Mouse (Mus musculus) urinary bladder, postnatal 10 days (tissue): ENCODE results near the gene Gm49388.
"Not testable (repeated sequence)": the region's sequence is repeated elsewhere in the genome, so short reads cannot be mapped to it uniquely, and the experiment has no call there.

Experiments
- DNase-seq: peaks from one replicate; pipeline ENCODE4 v3.0.0; 2022; ENCODE audit warnings: low spot score

Gene Gm49388

DNA sequence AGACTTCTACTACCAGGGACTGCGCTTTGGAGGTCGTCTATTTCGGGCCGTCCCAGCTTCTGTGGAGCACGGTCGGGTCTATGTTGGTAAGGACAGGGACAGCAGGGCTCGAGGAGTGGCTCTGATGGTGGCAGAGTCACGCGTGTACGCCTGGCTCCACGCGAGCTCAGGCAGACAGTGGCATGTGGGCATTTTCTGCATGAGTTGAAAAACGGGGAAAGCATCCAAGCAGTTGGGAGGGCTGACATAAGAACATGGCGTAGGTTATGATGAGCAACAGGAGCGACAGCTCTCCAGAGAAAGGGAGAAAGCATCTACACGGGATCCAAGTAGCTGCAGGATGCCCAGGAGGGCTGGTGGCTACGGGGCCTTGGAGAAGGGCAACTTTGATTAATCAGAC, 16.9 kb downstream of the Gm49388 start:
- DNase-seq = no peak

DNA sequence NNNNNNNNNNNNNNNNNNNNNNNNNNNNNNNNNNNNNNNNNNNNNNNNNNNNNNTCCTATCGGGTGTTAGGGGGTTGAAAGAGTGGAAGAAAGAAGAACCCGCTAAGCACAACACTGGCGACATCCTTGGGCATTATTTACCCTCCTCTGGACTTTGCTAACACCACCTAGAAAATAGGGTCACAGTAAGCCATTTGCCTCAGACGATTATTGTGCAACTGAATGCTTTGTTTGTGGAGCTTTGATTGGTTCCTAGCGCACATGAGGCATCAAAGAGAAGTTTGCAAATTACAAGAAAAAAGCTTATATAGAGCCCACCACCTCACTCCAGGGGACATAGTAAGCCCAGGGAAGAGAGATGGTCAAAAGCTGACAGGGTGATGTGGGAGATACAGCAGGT, 23.4 kb downstream of the Gm49388 start:
- no peak for DNase-seq

GRCm38 (mm10) chr7:127809846-127810245, 24.4 kb downstream of the Gm49388 start:
- DNase-seq = no peak

DNA sequence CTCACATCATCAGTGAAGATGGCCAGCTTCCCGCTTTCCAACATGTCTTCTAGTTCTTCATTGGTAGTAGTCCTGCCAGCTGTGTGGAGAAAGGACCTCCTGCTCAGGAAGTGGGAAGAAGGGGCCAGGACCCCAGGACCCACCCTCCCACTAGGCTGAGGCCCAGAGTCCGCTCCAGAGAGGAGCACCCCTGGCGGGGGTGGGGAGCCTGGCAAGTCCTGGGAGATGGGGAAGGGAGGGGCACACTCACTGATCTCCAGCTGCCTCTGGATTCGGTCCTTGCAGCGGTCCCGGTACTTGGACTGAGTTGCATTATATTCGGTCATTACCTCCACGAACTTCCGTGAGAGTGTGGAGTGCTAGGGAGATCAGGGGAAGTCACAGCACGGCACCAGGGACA, 25.2 kb downstream of the Gm49388 start:
- no peak for DNase-seq

- no peak for DNase-seq
These were observed 25.8 kb downstream of the Gm49388 start for GRCm38 (mm10) chr7:127811240-127811639.

GRCm38 (mm10) chr7:127812292-127812691, 26.9 kb downstream of the Gm49388 start:
- no peak for DNase-seq

DNA sequence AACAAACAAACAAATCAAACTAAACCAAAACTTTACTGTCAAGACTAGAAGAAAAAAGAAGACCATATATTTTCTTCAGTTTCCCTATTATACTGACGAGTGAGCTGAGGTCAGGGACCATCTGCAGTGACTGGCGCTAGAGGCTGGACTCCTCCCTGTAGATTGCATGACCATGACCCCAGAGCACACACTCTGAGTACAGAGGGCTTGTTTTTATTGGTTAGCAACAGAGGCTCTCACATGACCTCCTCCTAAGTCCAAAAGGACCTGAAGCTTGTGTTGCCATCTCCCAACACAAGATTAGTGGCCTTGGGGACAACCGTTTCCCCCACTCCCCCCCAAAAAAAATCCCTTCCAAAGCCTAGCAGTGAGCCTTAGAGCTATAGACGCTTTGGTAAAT, 28.4 kb downstream of the Gm49388 start:
- no peak for DNase-seq

- no peak for DNase-seq
These were observed 29.0 kb downstream of the Gm49388 start for GRCm38 (mm10) chr7:127814241-127814921.

- no peak for DNase-seq
These were observed 29.8 kb downstream of the Gm49388 start for GRCm38 (mm10) chr7:127815116-127815665.

DNA sequence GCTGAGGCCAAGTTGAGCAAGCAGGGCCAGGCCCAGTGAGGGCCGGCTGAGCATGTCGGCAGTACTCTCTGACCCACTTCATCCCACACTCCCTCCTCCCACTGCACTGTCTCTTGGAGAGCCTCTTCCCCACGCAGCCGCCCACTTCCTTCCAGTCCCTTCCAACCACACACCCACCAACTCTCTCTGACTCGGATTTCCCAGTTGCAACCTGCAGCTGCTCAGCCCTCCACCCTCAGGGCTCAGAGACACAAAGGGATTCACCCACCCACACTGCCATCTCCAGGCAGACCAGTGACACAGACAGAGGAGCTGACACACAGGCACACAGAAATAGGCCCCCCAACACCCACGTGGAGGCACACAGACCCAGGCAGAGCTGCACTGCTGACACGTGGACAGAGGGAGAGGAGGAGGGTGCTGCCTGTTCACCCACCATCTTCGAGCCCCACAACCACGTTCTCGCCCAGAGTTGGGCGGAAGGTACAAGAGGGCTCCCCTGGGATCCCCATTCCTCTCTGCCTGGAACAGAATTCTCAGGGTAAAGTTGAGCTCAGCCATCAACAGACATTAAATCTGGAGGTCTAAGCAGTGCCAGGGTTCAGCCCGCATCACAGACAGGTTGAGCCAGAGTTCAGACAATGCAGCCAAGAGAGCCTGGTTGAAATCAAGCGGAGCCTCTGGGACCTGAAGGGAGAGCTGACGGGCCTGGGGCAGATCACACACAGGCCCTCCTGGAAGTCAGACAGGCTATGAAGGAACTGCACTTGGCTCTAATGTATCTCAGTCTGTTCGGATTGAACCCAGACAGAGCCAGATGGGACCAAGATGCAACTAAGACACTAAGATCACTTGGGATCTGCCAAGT, 30.8 kb downstream of the Gm49388 start:
- DNase-seq = no peak

- no peak for DNase-seq
These were observed 31.6 kb downstream of the Gm49388 start for GRCm38 (mm10) chr7:127817053-127817452.

DNA sequence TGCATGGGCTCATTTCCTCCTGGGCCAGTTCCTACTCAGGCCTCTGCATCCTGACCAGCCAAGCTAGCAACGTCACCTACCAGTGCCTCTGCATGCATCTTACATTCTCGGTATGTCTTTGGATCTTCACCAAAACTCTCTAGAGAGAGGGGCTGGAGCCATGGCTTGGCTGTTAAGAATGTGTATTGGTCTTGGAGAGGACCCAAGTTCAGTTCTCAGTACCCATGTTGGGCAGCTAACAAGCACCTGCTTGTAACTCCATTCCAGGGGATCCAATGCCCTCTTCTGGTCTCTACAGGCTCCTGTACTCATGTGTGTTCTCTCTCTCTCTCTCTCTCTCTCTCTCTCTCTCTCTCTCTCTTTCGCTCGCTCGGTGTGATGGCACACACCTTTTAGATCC, 32.4 kb downstream of the Gm49388 start:
- no peak for DNase-seq

DNA sequence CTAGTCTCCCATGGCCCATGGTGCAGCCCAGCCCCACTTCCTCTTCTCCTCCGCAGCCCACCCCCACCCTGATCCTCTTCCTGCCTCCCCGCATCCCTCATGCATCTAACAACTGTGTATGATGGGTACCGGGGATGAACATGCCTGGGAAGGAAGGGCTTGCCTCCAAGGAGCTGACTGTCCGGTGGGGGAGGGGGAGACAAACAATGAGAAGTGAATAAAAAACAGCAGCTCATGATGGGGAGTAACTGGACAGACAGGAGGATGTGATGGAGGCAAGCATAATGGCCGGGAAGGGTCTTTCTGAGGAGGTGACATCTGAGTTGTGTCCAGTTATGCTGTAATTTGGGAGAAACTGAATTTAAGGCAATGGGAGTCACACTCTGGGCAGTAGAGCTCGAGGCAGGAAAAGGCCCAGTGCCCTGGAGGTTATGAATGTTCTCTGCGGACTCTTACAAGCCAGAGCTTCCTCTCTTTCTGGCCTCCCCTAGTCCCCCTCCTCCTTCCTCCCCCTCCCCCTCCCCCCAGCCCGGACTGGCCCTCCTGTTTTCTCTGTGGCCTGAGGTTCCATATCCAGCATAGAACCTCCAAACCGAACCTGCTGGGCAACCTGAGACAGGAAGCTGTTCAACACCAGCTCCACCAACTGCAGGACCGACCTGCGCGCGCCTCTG, 35.6 kb downstream of the Gm49388 start:
- no peak for DNase-seq

DNA sequence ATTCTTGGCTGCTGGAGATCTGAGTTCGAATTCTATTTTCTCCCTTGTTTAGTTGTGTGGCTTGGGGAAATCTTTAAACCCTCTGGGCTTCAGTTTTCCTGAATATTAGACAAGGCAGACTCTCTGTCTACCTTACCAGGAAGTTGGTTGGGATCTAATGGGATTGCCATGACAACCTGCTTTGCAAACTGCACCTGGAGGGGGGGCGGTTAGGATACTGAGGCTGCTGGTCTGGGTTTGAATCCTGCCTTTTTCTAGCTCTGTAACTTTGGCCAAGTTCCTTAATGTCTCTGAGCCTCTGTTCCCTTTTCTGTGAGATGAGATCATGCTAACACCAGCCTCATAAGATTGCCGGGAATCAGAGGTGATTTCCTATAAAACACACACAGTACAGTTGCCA, 37.1 kb downstream of the Gm49388 start:
- DNase-seq = no peak

GRCm38 (mm10) chr7:127823236-127824171, 38.1 kb downstream of the Gm49388 start:
- no peak for DNase-seq

DNA sequence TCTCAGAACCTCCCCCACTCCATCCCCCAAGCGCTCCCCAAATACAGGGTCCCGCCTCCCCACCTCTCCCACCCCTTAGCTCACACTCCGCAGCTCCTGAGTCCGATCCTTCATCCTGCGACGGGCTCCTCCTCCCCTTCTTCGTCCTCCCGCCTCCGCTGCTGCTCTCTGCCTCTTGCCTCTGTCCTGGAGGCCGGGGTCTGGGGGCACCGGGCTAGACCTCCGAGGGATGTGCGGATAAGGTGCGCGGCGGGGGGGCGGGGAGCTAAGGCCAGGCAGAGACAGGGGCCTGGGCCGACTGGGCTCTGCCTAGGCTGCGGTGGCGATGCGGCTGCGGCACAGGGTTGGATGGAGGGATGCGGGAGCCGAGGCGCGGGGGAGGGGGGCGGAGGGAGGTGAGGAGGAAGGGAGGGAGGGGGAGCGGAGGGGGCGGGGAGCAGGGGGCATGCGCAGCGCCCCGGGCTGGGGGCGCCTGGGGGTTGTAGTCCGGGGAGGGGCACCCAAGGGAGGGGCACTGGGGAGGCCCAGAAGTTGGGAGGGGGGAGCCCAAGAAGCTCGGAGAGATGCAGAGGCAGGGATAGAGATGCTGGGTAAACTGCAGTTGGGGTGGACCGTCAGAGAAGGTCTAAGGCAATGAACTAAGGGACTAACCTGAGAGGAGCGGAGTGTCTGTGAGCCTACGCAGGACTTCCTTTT, 38.9 kb downstream of the Gm49388 start, which contains the start of the genes Stx4a and Stx1b:
Gene Stx4a (plus strand): TSS at position 119 of the 696 bp plus-strand sequence.
Gene Stx1b (minus strand): TSS at position 374 of the 696 bp plus-strand sequence.
- no peak for DNase-seq

GRCm38 (mm10) chr7:127835550-127835949, 50.1 kb downstream of the Gm49388 start:
- no peak for DNase-seq

DNA sequence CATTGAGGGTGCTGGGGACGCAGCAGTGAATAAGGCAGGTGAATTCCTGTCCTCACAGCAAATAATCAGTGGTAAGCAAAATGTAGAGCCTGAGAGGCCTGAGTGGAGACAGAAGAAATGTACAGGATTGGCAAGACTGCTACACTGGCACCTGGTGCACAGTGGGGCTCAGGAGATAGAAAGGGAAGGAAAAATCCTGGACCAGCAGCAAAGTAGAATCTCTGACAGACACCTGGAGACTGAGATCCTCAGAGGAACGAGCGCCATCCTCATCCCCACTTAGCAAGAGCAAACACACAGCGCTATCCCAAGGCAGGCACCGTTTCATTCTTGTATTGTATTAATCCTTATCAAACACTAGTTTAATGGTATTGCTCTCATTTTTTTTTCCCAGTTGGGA, 52.1 kb downstream of the Gm49388 start:
- DNase-seq = no peak

- not testable (repeated sequence) for DNase-seq
These were observed 52.5 kb downstream of the Gm49388 start for GRCm38 (mm10) chr7:127837878-127838277.

- not testable (repeated sequence) for DNase-seq
These were observed 54.6 kb downstream of the Gm49388 start for GRCm38 (mm10) chr7:127840031-127840430.

DNA sequence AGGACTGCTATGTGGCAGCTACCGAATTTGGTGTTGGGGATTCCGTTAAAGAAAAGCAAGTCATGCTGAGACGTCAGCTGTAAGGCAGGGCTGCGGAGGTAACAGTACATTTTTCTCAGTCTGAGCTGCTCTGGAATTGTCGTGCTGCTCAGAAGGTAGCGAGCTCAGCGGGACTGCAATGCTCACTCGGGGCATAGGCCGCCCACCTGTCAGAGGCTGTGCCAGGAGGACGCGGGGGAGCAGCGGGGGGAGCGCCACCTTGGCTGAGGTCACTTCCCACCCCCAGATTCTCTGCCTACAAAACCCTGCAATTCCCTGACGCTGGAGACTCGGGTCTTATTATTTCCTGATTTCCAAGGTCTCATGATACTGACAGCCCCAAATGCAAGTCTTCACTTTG, 55.5 kb downstream of the Gm49388 start:
- no peak for DNase-seq
